Mouse (Mus musculus) bone marrow, adult 2 months (tissue): ENCODE data around the gene Prss57. TPM values are rescaled to one million over a fixed set of nuclear protein-coding genes. Genes with fewer than 3 reads are reported as not detected.
A peak's percentile ranks its signal among the peaks of the same experiment; 100 is the strongest.

Experiments
- H3K27ac ChIP-seq: fragments of 200-500 bp; 2 replicates; pipeline ENCODE4 v1.5.1; 2012; ENCODE audit warnings: low read depth, mild to moderate bottlenecking, control low read depth, inconsistent platforms, low read length; ENCODE audit not compliant: control insufficient read depth, poor library complexity, insufficient read depth
- H3K4me1 ChIP-seq: fragments of 200-500 bp; 2 replicates; pipeline ENCODE4 v1.6.1; 2011; ENCODE audit warnings: low read length; ENCODE audit not compliant: control insufficient read depth, insufficient read depth
- H3K4me3 ChIP-seq: fragments of 200-500 bp; replicated peaks from 2 replicates; pipeline ENCODE3; 2011; ENCODE audit warnings: mild to moderate bottlenecking, low read depth, low read length, control low read depth; ENCODE audit not compliant: control insufficient read depth
- CTCF ChIP-seq: fragments of 200-500 bp; IDR thresholded peaks from 2 replicates; pipeline ENCODE4 v1.5.1; 2011; ENCODE audit warnings: low read length, control low read depth; ENCODE audit not compliant: control insufficient read depth, insufficient read depth
- POLR2A ChIP-seq: fragments of 200-500 bp; IDR thresholded peaks from 2 replicates; pipeline ENCODE4 v1.6.1; 2011; ENCODE audit warnings: low read depth, mild to moderate bottlenecking, control low read depth, low read length, borderline replicate concordance; ENCODE audit not compliant: control insufficient read depth
- WGBS: fragments of 180-500 bp; shearing (Covaris S2); methylation state at CpG from one replicate; pipeline ENCODE4 v1.1.7; 2018; 5-methylcytosine and 5-hydroxymethylcytosine counted together
- polyA plus RNA-seq: library from polyadenylated mRNA; stranded (reverse); fragments of >200 nt; gene quantifications from 2 replicates; pipeline ENCODE4 v1.2.4, GENCODE M21; 2011; ENCODE audit warnings: low replicate concordance; ENCODE audit not compliant: missing spikeins, insufficient read depth, insufficient read length

The Prss57 gene
- polyA plus RNA-seq, result 13.1 and 40.0 TPM in 2 replicates

DNA sequence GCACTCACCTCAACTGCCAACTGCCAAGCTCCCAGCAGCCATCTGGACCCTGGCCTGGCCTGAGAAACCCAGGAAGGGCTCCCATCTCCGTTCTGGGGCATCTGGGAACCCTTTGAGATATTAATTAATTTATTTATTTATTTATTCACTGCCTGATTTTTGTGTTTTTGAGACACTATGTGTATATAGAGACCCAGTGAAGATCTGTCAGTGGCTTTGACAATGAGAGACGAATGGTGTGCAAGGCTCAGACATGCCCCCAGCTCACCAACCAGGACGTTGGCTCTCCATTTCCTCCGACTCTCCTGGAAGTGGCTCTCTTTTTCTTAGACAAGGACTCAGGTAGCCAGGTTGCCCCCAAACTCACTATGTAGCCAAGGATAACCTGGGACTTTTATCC lies at the start of gene Prss57:
Gene Prss57, minus strand, starts transcription at position 101 of the 400 bp plus-strand sequence.
- no peak for TF ChIP-seq POLR2A
- no peak for TF ChIP-seq CTCF
- 32% methylated on average over 4 of the region's 4 CpGs for WGBS
- H3K27ac ChIP-seq, result peak within 1 kb of the TSS; percentile 59
- H3K4me1 ChIP-seq, result peaks cover 16% of the 10 kb centered on the region
- H3K4me3 ChIP-seq, result no peak within 1 kb of the TSS

DNA sequence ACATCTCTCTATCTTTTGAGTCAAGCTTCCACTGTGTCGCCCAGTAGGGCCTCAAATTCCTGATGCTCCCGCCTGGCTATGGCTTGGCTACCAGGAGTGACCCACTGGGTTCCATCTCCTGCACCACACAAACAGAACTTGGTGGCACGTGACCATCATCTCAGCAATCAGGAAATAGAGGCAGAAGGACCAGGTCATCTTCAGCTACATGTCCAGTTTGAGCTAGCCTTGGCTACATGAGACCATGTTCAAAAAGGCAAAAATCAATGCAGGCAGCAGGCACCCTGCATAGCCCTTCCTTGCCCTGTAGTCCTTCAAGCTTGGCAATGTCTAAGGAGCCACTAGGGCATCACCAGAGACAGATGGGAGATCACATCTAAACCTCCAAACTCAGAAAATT lies 49.3 kb upstream of the Prss57 start:
- TF ChIP-seq POLR2A (no peak), CTCF (no peak)
- H3K4me3 ChIP-seq, result no peak overlapping the region
- H3K27ac ChIP-seq, result no peak overlapping the region
- WGBS, result 88% methylated on average over 3 of the region's 3 CpGs
- H3K4me1 ChIP-seq, result peaks cover 2% of the 10 kb centered on the region; the same call in 1 of the 2 replicates

DNA sequence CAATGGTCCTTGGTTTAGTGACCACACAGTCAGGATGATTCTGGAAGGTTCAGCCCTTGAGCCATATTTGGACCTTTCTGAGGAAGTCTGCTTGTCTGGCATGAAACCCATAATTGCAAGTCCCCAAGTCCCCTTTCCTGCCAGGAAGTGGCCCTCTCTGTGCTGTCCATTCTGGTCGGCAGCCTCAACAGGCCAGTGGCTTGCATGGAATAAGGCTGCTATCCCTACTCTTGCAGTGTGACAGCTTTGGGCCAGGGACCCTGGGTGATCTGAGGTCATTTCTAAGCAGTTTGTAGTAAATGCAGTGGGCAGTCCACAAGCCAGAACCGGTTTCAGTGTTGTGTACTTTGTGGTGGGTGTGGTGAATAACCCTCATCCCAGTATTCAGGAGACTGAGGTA lies 47.4 kb upstream of the Prss57 start:
- Histone ChIP-seq H3K27ac (0 out of 2 replicates have a peak overlapping the region, but pooled peaks have one; percentile 19), H3K4me1 (peaks cover 2% of the 10 kb centered on the region; the same call in 1 of the 2 replicates), H3K4me3 (no peak overlapping the region)
- WGBS, result 19% methylated on average over 2 of the region's 2 CpGs
- TF ChIP-seq POLR2A (no peak), CTCF (no peak)

DNA sequence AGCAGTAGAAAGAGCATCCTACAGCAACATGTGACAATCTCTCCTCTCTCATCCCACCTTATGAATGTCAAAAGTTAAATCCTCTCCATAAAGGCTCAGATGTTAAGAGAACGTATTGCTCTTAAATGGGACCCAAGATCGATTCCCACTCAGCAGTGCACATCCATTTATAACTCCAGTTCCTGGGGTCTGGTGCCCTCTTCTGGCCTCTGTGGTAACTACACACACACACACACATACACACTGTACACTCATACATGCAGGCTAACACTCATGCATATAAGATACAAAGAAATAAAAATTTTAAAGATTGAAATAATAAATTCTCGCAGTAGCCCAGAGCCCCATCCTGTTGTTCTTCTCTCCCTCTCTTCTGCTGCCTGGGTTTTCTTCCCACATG lies 46.2 kb upstream of the Prss57 start:
- no peak for TF ChIP-seq POLR2A
- TF ChIP-seq CTCF, result 0 out of 2 replicates have a peak, but pooled peaks have one; percentile 4
- no peak overlapping the region for H3K4me3 ChIP-seq
- peaks cover 4% of the 10 kb centered on the region; the same call in 1 of the 2 replicates for H3K4me1 ChIP-seq
- H3K27ac ChIP-seq, result no peak overlapping the region
- 92% methylated on average over 3 of the region's 3 CpGs for WGBS

DNA sequence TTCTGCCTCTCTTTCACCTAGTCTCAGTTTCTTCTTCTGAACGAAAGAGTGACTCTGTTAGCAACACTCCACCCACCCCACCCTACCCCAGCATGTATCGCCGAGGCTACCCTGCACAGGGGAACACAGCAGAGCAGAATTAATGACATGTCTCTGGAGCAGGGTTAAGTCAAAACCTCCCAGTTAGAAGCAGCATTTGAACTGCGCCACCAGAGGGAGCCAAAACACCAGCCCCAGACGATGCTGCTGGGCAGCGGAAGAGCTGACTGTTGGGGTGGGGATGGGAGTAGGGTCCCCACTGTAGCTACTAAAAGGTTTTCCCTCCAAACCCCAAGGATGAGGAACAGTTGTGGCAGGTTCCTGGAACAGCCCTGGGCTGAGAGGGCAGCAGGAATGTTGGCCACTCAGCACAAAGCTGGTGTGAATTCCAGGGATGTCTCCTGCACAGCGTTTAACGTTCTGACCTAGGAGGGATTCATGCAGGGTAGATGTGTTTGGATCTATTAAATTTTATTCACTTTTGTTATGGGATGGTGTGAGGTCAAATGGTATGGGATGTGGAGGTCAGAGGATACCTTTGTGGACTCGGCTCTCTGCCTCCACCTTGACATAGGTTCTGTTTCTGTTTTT lies 44.1 kb upstream of the Prss57 start:
- peaks cover 4% of the 10 kb centered on the region; the same call in 1 of the 2 replicates for H3K4me1 ChIP-seq
- H3K4me3 ChIP-seq, result no peak overlapping the region
- H3K27ac ChIP-seq, result no peak overlapping the region
- WGBS, result 29% methylated on average over 9 of the region's 9 CpGs
- TF ChIP-seq CTCF (peak; percentile 97), POLR2A (no peak)

DNA sequence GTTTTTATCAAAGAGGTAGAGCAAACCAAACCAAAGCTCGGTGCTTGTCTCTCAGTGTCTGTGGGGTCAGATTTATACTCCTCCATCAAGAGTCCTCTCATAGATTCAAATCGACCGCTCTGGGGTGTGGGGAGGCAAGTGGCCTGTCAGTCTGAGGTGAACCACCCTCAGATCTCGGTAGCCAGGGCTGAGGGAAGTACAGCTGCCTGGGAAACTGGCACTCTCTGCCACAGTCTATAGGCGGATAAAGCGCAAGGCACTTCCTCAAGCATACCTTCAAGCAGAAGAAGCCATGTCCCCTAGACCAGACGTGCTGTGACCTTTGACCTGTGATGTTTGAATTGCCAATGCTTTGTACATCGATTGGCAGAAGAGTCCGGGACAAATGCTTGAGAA lies 42.0 kb upstream of the Prss57 start:
- peaks cover 2% of the 10 kb centered on the region; the same call in 1 of the 2 replicates for H3K4me1 ChIP-seq
- H3K27ac ChIP-seq, result no peak overlapping the region
- 26% methylated on average over 9 of the region's 9 CpGs for WGBS
- TF ChIP-seq POLR2A, result no peak
- TF ChIP-seq CTCF, result no peak
- no peak overlapping the region for H3K4me3 ChIP-seq

DNA sequence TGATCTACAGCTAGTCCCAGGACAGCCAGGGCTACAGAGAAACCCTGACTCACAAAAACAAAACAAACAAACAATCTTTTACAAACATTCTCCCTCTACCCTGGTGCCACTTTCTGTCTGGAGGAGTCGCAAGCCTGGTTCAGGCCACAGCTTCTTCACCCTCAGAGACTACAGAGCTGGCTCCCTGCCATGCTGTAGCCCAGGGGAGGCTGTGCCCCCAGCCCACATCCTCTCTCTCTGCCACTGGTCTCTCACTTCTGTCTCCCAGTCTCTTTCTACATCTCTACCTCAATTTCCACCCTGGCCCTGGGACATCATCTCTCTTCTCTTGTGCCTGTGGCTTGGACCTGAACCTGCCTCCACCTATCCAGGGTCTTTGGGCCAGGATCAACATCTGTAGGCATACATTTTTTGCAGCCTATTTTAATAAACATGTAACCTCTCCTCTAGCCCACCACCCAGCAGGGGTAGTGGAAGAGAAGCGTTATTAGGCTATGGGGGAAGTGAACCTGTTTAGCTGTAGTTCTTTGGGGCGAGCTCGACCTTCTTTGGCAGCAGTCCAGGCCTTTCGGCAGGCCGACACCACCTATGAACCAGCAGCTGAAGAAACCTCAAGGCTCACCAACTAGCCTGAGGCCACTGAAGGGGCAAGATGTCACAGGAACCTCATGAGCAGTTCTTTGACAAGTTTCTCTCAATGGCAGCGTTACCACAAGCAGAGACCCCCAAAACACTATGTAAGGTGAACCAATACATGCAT lies 41.4 kb upstream of the Prss57 start:
- Histone ChIP-seq H3K4me3 (no peak overlapping the region), H3K27ac (no peak overlapping the region), H3K4me1 (peaks cover 2% of the 10 kb centered on the region; the same call in 1 of the 2 replicates)
- 6% methylated on average over 7 of the region's 7 CpGs for WGBS
- no peak for TF ChIP-seq POLR2A
- no peak for TF ChIP-seq CTCF

DNA sequence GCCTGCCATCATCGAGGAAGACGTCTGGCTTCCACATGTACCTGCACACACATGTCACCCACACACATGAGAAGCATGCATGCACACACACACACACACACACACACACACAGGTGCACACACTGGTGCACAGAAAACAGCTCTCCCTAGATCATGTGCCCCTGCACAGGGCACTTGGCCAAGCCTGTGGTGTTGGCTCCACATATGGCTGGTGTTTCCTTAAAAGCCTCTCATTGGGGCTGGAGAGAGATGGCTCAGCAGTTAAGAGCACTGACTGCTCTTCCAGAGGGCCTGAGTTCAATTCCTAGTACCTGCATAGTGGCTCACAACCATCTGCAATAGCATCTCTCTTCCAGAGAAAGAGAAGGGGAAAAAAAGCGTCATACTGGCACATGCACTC lies 40.8 kb upstream of the Prss57 start:
- Histone ChIP-seq H3K27ac (no peak overlapping the region), H3K4me1 (peaks cover 2% of the 10 kb centered on the region; the same call in 1 of the 2 replicates), H3K4me3 (no peak overlapping the region)
- WGBS, result 46% methylated on average over 3 of the region's 3 CpGs
- TF ChIP-seq CTCF (no peak), POLR2A (no peak)

DNA sequence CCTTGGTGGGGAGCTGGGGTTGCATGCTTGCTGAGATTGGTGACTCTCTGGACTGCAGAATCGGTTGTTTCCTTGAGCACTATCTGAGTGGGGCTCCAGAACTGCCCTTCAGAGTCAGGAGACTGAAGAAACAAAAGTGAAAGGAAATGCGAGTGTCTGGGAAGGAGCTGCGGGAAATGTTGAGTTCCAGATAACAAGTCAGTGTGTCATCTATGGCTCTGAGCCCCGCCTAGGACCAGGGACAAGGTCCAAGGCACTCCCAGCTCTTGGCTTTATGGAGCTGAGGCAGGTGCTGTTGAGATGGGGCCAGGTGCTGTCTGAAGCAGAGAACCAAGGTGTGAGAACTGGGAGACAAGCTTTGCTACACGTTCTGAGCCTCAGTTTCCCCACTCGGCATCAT lies 33.7 kb upstream of the Prss57 start:
- H3K4me1 ChIP-seq, result no peaks in the 10 kb centered on the region; the same call in 1 of the 2 replicates
- peak overlapping the region; percentile 14; the same call in 1 of the 2 replicates for H3K27ac ChIP-seq
- TF ChIP-seq CTCF, result no peak
- no peak for TF ChIP-seq POLR2A
- H3K4me3 ChIP-seq, result no peak overlapping the region
- 23% methylated on average over 6 of the region's 6 CpGs for WGBS
